Mouse (Mus musculus) urinary bladder, postnatal 4 days (tissue): ENCODE measurements at regions not wholly inside any gene's neighbourhood (a gene's known extent, or its start where the extent isn't known, plus 50 kb on each side); places are given as distances from the start of the nearest gene placed in this dataset.
A peak's percentile ranks its signal among the peaks of the same experiment; 100 is the strongest.

ENCODE experiments used
- DNase-seq, 2 experiments: peaks; one replicate each; pipeline ENCODE4 v3.0.0; 2021 to 2022; ENCODE audit warnings: low spot score in 2 of 2

- DNase-seq: peak; percentile 40 to 59
Observed at GRCm38 (mm10) chr7:51300238-51300637, 210.6 kb upstream of the Ano5 start.

GRCm38 (mm10) chr7:51307757-51308156 lies 203.1 kb upstream of the Ano5 start:
- no peak for DNase-seq

GRCm38 (mm10) chr7:51310191-51310590 lies 200.6 kb upstream of the Ano5 start:
- no peak for DNase-seq

GRCm38 (mm10) chr7:51339841-51340540 lies 170.8 kb upstream of the Ano5 start:
- no peak for DNase-seq

GRCm38 (mm10) chr7:51347521-51347920 lies 163.3 kb upstream of the Ano5 start:
- no peak for DNase-seq

GRCm38 (mm10) chr7:51360134-51360533 lies 150.7 kb upstream of the Ano5 start:
- no peak for DNase-seq

- DNase-seq: no peak
Observed at GRCm38 (mm10) chr7:51377584-51377983, 133.2 kb upstream of the Ano5 start.
